Mouse (Mus musculus) cerebellum, adult 2 months (tissue): ENCODE measurements around the gene N4bp1.
A peak's percentile ranks its signal among the peaks of the same experiment; 100 is the strongest.

ENCODE experiments used
- CTCF ChIP-seq: fragments of 200-500 bp; IDR thresholded peaks from 2 replicates; pipeline ENCODE4 v1.5.1; 2011; ENCODE audit warnings: low read depth, mild to moderate bottlenecking, control low read depth, low read length, moderate library complexity, borderline replicate concordance; ENCODE audit not compliant: insufficient read depth
- POLR2A ChIP-seq: fragments of 200-500 bp; IDR thresholded peaks from 2 replicates; pipeline ENCODE4 v1.6.1; 2011; ENCODE audit warnings: low read length, control low read depth, borderline replicate concordance; ENCODE audit not compliant: insufficient read depth

GRCm38 (mm10) chr8:86934841-86935240 is 49.8 kb upstream of the N4bp1 start:
- TF ChIP-seq POLR2A = no peak
- TF ChIP-seq CTCF = 0 out of 2 replicates have a peak, but pooled peaks have one; percentile 5
